Mouse (Mus musculus) heart, adult 8-10 months (tissue): Measurements from ENCODE around the gene Map3k13. TPM values are rescaled to one million over a fixed set of nuclear protein-coding genes. Genes with fewer than 3 reads are reported as not detected.
"Not testable (repeated sequence)": the region's sequence is repeated elsewhere in the genome, so short reads cannot be mapped to it uniquely, and the experiment has no call there.

ENCODE experiments used
- DNase-seq: peaks from one replicate; pipeline ENCODE4 v3.0.0; 2022; ENCODE audit warnings: low spot score
- total RNA-seq, 4 experiments: library from RNA; stranded (reverse); gene quantifications; 2 replicates each; pipeline ENCODE4 v1.2.4; 2022

The Map3k13 gene
- total RNA-seq, result 1 to 10 TPM in 1 of 4 experiments, under 1 TPM in 3; 0.78 to 1.5 (median 0.84) TPM

DNA sequence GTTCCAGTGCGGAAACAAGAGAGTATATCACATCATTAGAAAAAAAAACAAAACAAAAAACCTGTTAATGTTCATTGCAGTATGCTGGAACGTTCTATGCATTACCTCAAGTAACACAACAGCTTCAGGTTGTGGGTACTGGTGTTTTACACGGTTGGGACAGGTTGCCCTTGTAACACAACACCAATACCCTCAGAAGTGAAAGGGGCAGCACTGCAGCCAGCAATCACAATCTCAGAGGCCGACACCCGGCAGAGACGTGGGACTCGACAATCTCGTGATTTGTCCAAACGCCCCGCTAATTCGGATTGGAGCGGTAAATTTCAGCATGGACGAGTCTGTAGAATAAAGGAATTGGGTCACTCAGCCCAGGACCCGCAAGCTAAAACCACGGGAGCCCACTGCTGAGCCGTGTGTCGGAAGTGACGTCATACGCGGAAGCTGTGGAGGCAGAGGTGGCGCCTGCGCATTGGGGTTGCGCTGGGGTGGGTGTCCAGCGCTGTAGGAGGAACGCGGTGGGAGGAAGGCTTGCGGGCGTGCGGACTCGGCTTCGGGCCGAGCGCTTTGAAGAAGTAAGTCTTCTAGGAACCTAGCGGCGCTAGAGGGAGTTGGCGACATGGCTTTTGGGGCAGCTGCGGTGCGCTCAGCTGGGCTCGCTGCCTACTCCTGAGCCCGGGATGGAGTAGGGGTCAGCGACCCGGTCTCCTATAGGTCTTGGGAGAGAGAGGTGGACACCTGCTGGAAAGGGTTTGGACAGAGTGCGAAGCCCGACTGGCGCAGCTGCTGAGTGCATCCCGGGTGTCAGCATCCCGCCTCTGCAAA, at the start of gene Map3k13:
TSS of gene Map3k13 (plus strand) at position 472 of the 822 bp plus-strand sequence.
- peak; percentile 95 for DNase-seq

DNA sequence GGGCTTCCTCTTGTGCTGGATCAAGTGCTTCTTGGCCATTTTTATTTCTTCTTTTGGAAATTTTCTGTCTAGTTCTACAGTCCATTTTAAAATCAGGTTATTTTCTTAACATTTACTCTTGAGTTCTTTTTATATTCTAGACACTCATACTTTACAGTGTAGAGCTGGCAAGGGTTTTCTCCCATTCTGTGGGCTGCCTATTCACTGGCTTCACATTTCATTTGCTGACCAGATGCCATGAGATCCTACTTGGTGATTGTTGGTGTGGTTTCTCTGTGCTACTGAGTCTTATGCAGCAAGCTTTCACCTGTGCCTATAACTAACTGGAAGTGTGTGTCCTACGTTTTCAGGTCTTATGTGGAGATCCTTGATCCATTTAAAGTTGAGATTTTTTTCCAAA, 35.7 kb upstream of the Map3k13 start:
- no peak for DNase-seq

DNA sequence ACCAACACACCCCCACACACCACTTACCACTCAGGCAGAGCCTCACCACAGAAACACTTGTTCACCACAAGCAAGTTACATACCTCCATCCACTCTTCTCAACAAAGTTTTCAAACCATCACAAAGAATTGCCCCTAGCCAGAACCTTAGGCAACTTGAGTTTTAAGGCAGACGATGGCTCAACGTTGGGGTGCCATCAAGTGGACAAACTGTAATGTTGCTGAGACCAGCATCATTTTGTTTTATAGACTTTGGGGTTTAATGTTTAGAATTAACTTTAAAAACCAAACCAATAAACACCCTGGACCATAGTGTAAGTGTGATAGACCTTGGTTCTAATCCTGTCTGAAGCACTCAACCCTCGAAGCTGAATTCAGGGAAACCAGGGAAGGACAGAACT, 25.9 kb upstream of the Map3k13 start:
- no peak for DNase-seq

DNA sequence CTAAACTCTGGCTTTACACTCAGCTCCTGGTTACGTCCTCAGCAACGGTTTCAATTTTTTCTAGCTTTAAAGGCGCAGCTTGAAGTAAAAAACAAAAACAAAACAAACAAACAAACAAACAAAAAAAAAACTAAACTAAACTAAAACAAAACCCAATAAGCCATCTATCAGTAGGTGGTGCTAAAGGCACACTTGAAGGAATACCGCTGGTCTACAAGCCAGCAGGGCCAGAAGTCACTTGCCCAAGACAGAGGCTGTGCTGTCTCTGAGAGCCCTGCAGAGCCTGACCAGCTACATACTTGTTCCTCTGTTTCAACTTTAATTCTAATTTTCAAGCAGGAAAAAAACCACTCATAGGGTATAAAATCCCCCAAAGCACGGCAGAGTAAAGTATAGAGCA, 24.5 kb upstream of the Map3k13 start:
- DNase-seq, result peak; percentile 23

DNA sequence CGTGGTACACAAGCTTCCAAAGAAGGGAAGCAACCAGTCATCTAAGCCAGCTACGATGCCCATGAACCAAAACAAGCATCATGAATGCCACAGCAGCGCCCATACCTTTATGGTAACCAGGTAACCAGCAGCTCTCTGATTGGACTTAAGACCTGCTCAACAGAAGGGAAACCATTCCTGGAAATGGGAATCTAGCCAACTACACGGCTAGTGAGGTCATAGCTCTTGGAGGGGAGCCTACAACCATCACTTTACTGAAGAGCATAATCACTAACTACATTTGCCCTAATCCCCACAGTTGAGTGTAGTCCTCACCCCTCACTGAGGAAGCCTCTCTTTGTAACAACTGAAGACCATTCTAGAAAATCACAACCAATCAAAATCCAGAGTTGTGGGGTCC, 19.4 kb upstream of the Map3k13 start:
- DNase-seq, result no peak

DNA sequence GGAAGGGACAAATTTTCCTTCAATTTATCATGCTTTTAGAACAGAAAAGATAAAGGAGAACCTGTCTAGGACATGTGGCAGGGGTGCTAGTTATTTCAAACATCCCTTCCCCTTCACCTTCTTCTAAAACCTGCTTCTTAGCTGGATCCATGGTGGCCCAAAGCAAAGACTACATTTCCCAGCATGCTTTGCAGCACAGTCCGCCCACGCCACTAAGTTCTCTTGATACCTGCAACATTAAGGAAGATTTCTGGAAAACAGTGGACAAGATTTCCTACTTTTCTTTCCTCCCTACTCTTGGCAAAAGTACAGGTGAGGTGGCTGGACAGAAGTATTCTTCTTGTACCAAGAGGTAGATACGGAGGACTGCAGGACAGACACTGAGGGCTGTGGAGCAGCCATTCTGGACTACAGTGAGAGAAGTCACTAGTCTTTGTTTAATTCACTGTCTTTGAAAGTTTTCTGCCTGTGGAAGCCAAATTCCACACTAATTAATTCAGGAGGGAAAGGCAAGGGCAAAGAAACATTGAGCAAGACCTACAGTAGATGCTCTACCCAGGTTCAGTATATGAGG, 15.8 kb upstream of the Map3k13 start:
- DNase-seq, result no peak

DNA sequence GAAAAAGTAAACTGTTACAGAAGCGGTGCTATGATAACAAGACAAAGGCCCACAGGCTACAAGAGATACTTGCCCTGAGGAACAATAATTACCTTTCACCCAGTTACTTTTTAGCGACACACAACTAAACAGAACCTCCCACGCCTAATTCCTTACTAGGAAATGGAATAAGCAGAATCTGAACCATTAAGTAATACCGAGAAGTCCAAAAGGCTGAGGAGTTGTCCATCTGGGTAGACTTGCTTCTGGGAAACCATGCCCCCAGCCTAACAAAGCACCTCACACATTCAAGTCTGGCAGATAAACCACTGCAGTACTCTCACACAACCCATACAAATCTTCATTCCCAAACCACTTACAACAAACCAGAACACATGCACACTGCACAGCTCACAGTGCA, 15.0 kb upstream of the Map3k13 start:
- no peak for DNase-seq

DNA sequence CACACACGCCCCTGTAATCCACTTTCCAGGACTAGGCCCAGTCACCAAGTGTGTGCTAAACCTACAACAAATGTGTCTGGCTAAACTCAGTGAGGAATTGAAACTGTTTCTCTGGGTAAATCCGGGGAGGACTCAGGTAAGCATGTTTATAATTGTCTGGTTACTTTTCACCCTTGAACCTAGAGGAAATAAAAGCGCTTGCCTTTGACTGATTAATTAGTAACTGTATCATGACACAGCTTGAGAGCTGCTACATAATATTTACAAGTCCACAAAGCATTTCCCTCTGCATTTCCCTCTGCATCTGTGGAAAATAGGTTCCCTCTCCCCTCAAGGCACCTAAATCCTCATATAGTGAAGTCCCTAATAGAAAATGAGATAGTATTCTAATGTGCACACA, 12.9 kb upstream of the Map3k13 start:
- DNase-seq, result no peak

DNA sequence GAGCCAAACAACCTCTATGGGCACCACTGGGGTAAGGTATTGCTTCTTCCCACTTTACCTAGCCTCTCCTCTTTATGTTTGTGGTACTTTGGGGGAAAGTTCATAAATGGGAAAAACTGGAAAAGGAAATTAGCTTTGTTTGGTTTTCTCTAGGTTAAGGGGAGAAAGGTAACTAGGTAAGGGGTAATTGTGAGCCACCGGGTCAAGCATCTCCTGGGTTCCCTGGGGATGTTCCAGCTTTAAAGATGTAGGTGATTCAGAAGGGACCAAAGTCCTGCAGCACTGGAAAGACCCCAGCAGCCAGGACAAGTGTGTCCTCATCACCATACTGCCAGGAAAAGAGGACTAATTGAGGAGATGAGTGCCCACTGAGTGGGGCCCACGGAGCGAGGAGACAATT, 12.3 kb upstream of the Map3k13 start:
- DNase-seq, result no peak

DNA sequence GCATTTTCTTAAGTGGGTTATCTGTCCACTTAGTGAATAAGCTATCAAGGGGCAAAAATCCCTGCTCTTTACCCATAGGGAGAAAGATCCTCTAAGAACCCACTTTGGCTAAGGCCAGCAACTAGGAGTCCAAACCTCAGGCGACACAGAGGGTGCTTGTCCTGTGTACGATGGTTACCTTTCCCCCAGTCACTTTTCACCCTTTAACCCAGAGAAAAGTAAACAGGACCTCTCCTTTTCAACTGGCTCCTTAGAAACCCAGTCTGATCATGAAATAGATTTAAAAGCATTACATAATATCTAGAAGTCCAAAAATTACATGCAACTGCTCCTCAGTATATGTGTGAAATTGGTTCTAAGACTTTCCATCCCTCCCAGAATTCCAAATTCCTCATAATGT, 11.3 kb upstream of the Map3k13 start:
- no peak for DNase-seq

DNA sequence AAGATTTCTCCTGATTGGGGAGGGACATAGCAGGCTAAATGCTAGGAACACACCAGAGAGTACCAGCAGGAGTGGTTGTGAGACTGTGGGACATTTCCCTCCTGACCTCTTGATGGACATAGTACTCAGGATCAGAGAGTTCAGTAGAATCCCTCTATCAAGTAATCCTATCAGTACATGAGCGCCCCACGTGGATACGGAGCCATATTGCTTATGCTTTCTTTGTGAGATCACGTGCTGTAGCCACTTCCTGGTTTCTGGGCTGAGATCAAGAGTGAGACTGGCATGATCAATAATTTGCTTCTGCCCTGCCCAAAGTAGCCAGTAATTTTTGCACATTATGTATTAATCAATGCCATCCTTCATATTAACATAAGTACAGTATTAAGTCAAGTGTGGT, 9.1 kb upstream of the Map3k13 start:
- DNase-seq, result no peak

DNA sequence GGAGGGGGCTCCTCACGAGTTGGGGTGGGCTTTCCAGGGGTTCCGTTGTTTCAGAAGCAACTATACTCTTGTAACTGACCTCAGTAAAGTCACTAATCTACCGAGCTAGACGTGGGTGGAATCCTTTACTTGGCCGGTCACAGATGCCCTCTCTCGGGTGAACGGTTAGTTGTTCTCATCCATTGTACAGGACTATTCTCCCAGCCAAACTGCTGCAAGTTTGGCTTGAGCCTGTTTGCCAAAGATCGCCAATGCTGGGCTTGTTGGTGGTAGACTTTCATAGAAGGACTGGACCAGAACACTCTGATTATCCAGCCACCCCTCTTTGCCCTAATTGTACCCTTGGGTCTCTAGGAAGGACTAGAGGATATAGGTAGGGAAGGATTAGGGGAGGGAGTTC, 7.8 kb upstream of the Map3k13 start:
- no peak for DNase-seq

DNA sequence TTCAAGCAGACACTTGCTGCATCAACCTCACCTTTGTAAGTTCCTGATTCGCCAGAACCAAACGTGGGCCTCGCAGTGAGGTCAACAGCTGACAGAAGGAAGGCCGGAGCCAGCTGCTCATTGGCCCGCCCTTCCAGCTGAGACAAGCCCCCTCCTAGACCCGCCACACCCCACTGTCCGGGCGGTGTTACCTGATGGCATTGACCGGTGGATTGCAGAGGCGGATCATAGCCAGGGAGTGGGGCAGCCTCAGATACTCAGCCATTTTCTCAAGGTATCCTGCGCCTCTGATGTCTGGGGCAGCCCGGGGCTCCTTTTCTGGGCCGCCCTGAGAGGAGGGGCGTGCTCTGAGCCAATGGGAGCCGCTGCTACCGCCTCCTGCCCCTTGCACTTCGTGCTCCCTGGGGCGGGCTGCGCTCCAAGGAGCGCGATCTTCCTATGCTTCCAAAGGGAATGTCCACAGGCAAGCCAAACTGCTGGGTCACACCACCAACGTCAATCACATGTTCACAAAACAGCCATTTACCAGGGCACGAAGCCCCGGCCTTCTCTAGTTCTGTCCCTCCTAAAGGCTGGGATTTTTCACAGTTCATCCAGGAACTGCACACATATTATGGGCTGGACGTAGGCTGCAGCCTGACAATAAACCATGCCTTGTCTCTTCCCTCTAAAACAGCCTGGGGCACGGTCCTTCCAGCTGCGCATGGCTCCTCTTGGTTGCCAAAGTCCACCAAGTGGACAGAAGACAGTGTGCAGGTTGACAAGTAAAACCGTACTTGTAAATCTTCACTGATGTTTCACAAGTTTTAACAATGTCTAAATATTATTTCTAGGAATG, 6.4 kb upstream of the Map3k13 start, which contains the start of gene Ehhadh:
TSS of gene Ehhadh (minus strand) at position 292 of the 838 bp plus-strand sequence.
- DNase-seq, result peak; percentile 75

DNA sequence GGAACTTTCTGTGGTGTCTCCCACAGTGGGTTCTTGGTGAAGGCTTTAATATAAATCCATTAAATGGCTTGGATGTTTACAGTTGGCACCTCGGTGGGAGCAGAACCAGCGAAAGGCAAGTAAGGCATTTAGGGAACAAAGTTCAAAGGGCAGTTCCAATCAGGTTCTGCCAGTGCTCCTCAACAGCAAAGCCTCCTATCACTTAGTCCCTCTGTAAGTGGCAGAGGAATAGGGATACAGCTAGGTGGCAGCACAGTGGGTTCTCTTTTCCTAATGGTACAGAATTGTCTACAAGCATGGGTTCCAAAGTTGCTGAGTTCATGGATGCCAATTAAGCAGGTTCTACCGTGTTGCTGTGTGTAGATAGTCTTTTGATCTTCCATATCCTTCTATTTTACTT, 5.6 kb upstream of the Map3k13 start:
- DNase-seq, result no peak

DNA sequence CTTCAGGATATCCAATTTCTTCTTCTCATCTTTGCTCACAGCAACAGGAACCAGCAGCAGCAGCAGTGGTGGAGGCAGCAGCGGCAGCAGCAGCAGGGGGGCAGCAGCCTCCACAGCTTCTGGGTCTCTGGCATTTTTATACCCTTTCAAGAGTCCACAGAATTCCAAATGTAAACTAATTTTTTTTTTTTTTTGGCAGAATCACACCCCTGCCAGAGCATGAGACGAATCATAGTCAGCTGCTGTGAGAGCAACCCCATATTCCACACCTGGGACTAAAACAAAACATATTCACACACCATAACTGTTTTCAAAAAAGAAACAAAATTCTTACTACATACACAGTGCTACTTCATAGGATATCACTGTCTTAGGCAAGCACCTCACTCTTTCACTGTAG, 5.0 kb upstream of the Map3k13 start:
- no peak for DNase-seq

DNA sequence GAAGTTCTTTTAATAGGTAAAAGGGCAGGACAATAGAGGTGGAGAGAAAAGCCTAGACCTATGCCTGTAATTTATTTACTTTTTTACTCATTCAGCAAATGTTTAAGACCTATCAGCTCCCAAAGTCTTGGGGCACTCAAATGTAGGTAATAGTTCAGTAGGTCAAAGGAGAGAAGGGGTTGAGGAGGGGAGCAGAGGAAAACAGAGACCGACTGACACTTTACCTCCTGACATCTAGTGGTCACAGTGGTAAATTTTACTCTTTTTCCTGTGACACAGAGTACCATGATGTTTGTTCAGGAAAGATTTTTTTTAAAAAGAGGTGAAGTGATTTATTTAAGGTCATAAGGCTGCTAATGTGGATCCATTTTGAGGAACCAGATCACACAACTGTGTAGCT, 3.7 kb upstream of the Map3k13 start:
- DNase-seq, result no peak

DNA sequence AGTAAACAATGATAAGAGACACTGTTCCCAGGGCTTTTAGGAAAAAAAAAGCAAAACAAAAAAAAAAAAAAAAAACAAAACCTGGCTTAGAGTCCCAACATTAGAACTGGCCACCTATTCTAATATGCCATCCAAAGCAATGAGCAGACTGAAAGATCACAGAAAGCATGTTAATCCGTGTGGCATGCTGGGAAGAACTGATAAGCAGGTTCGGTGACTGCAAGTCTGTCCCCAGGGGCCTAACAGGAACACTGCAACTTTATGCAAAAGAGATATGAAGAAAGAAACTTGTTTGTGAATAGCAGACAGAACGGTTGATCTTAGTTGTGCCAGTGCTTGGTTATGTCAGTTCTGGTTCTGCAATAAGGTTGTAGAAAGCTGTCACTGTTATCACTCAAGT, 2.4 kb upstream of the Map3k13 start:
- DNase-seq, result no peak

DNA sequence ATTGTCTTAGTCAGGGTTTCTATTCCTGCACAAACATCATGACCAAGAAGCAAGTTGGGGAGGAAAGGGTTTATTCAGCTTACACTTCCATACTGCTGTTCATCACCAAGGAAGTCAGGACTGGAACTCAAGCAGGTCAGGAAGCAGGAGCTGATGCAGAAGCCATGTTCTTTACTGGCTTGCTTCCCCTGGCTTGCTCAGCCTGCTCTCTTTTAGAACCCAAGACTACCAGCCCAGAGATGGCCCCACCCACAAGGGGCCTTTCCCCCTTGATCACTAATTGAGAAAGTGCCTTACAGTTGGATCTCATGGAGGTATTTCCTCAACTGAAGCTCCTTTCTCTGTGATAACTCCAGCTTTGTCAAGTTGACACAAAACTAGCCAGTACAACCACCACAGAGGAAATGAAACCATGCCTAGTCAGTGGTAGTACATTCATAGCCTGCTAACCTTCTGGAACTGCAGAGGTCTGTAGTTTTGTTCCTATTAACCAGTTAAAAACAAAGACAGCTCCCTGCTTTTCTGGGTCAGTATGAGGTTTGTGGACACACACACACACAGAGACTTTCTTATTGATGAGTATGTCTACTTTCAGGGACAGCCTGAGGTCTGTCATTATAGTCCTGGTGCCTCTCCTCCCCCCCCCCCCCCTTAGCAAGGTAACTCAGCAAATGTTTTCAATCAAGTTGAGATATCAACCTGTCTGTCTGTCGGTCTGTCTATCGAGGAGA, 901 bp upstream of the Map3k13 start:
- not testable (repeated sequence) for DNase-seq

DNA sequence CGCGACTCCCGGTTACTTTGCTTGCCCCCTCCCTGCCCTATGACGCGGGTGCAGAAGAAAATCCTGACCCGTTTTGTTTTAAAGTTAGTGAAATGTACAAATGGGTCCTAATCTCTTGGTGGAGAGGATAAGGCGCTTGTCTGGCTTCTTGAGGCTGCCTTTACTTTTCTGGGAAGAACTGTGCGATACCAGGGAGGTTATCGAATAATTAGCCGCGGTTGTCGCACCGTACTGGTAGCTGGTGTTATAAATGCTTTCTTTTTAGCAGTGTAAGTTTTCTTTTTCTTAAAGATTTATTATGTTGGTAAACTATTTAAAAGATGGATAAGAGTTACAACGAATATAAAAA, 525 bp downstream of the Map3k13 start:
- no peak for DNase-seq

DNA sequence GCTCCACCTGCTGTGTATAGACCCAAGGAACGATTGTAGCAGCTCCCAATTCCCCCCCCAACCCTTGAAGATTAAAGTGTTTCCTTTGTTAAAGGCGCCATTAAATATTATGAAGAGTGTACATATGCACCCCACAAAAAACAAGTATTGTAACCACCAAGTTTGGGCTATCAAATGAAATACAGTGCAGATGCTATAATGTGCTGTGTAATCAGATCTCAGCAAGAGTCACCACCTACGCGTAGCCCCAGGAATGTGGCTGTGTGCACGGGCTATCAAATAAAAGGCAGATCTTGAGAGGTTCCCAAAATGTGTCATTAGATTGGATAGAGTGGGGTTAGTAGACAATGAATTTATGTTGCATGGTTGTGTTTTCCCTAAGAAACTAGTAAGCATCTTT, 925 bp downstream of the Map3k13 start:
- no peak for DNase-seq

DNA sequence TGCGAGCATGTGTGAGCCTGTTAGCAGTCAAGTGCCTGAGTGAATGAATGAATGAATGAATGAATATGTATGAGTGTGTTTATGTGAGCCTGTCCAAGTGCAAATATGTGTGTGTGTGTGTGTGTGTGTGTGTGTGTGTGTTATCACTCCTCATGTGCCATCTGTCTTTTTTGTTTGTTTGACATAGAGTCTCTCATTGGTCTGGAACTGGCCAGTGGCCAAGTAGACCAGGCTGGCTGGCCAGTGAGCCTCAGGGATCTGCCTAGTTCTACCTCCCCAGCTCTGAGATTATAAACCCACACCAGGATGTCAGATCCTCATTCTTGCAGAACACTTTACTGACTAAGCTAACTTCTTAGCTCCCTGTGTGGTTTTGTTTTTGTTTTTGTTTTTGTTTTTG, 10.1 kb downstream of the Map3k13 start:
- no peak for DNase-seq

DNA sequence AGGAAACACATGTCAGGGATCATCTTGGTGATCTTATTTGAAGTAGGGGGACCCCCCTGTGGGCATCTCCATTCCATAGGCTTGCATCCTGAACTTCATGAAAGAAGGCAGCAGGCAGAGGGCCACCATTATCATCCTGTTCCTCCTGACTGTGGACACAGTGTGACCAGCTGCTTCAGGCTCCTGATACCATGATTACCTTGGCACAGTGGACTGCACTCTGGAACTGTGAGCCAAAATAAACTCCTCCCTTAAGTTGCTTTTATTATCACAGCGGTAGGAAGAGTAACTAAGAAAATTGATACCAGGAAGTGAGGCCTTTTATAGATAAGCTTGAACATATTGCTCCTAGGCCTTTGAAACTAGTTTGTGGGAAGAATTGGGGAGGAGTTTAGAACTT, 12.7 kb downstream of the Map3k13 start:
- no peak for DNase-seq
